Mouse (Mus musculus) fibroblast of lung, adult 2 months (primary cell): Measurements from ENCODE around the gene Ube4b.
A peak's percentile ranks its signal among the peaks of the same experiment; 100 is the strongest.

Experiments used
- DNase-seq: peaks from one replicate; pipeline ENCODE4 v3.0.0-alpha.2; 2011; ENCODE audit warnings: low read depth

The Ube4b gene

GRCm38 (mm10) chr4:149395581-149395980 lies 31.0 kb downstream of the Ube4b start:
- DNase-seq, result peak; percentile 73

- DNase-seq, result no peak
Observed at GRCm38 (mm10) chr4:149394292-149394691, 32.3 kb downstream of the Ube4b start.

GRCm38 (mm10) chr4:149393311-149393995 lies 33.1 kb downstream of the Ube4b start:
- DNase-seq, result no peak

GRCm38 (mm10) chr4:149392359-149392758 lies 34.2 kb downstream of the Ube4b start:
- no peak for DNase-seq

GRCm38 (mm10) chr4:149381001-149381400 lies 45.5 kb downstream of the Ube4b start:
- no peak for DNase-seq

GRCm38 (mm10) chr4:149379881-149380280 lies 46.7 kb downstream of the Ube4b start:
- no peak for DNase-seq

GRCm38 (mm10) chr4:149378819-149379218 lies 47.7 kb downstream of the Ube4b start:
- no peak for DNase-seq

GRCm38 (mm10) chr4:149376034-149376433 lies 50.5 kb downstream of the Ube4b start:
- DNase-seq, result no peak

GRCm38 (mm10) chr4:149374662-149375061 lies 51.9 kb downstream of the Ube4b start:
- DNase-seq, result no peak

- DNase-seq, result no peak
Observed at GRCm38 (mm10) chr4:149373927-149374326, 52.6 kb downstream of the Ube4b start.

- DNase-seq, result no peak
Observed at GRCm38 (mm10) chr4:149373431-149373830, 53.1 kb downstream of the Ube4b start.

GRCm38 (mm10) chr4:149365702-149366370 lies 60.7 kb downstream of the Ube4b start:
- DNase-seq, result no peak

- DNase-seq, result no peak
Observed at GRCm38 (mm10) chr4:149364896-149365295, 61.7 kb downstream of the Ube4b start.

GRCm38 (mm10) chr4:149361051-149361450 lies 65.5 kb downstream of the Ube4b start:
- DNase-seq, result no peak

- DNase-seq, result no peak
Observed at GRCm38 (mm10) chr4:149360647-149361046, 65.9 kb downstream of the Ube4b start.

GRCm38 (mm10) chr4:149357982-149358381 lies 68.6 kb downstream of the Ube4b start:
- no peak for DNase-seq

- no peak for DNase-seq
Observed at GRCm38 (mm10) chr4:149354671-149355070, 71.9 kb downstream of the Ube4b start.

- DNase-seq, result no peak
Observed at GRCm38 (mm10) chr4:149351596-149352150, 74.9 kb downstream of the Ube4b start.

GRCm38 (mm10) chr4:149348963-149349362 lies 77.6 kb downstream of the Ube4b start:
- no peak for DNase-seq

- no peak for DNase-seq
Observed at GRCm38 (mm10) chr4:149345873-149346272, 80.7 kb downstream of the Ube4b start.

- no peak for DNase-seq
Observed at GRCm38 (mm10) chr4:149344311-149344710, 82.2 kb downstream of the Ube4b start.

- no peak for DNase-seq
Observed at GRCm38 (mm10) chr4:149340680-149341079, 85.9 kb downstream of the Ube4b start.

GRCm38 (mm10) chr4:149339426-149340214 lies 86.9 kb downstream of the Ube4b start:
- DNase-seq, result no peak
